Mouse (Mus musculus) limb, embryonic 10.5 days (tissue): ENCODE results near the gene Slc6a19. TPM values are rescaled to one million over a fixed set of nuclear protein-coding genes. Genes with fewer than 3 reads are reported as not detected.

Experiments
- DNase-seq: peaks from one replicate; pipeline ENCODE4 v3.0.0-alpha.2; 2017; ENCODE audit warnings: low spot score
- H3K27ac ChIP-seq: fragments of 300-500 bp; sonication (generic); 2 replicates; pipeline ENCODE4 v1.5.1; 2016; ENCODE audit warnings: mild to moderate bottlenecking
- H3K27me3 ChIP-seq: fragments of 300-500 bp; sonication (generic); 2 replicates; pipeline ENCODE4 v1.6.1; 2016; ENCODE audit warnings: low read depth, mild to moderate bottlenecking; ENCODE audit not compliant: poor library complexity, severe bottlenecking
- H3K36me3 ChIP-seq: fragments of 300-500 bp; sonication (generic); 2 replicates; pipeline ENCODE4 v1.6.1; 2016; ENCODE audit warnings: mild to moderate bottlenecking, moderate library complexity
- H3K4me1 ChIP-seq: fragments of 300-500 bp; sonication (generic); 2 replicates; pipeline ENCODE4 v1.6.1; 2016
- H3K4me3 ChIP-seq: fragments of 300-500 bp; sonication (generic); 2 replicates; pipeline ENCODE4 v1.5.1; 2016; ENCODE audit warnings: mild to moderate bottlenecking, moderate library complexity
- H3K9me3 ChIP-seq: fragments of 300-500 bp; sonication (generic); replicated peaks from 2 replicates; pipeline ENCODE4 v1.6.1; 2016; ENCODE audit warnings: mild to moderate bottlenecking
- WGBS: fragments of 180-500 bp; shearing (Covaris S2); methylation state at CpG from one replicate; pipeline ENCODE4 v1.1.7; 2016; 5-methylcytosine and 5-hydroxymethylcytosine counted together
- polyA plus RNA-seq: library from polyadenylated mRNA; unstranded; fragments of >200 nt; fragmentation: Nextera tagmentation; extraction: Ambion mirVana; gene quantifications from 2 replicates; pipeline ENCODE4 v1.2.1, GENCODE M21; 2016

Gene Slc6a19
- polyA plus RNA-seq, 1 experiment from 2014 or later: not detected

DNA sequence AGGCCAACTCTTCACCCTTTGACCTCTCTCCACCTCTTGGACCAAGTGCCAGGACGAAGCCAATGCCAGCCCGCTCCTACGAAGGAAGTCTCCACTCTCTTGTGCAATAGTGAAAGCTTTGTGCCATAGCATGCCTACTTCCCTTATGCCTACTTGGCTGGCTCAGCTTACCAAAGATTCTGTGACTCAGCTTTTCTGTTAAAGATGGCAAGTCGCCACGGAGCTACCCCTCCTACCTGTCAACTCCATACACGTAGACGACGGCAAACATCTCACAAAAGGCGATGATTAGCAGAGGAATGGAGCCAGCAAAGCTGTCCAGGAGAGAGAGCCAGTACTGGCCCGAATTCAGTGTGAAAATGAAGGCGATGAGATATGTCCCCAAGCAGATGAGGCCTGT lies 21.0 kb downstream of the Slc6a19 start:
- no peaks in the 10 kb centered on the region for H3K27me3 ChIP-seq
- H3K27ac ChIP-seq: no peak overlapping the region
- 93% methylated on average over 11 of the region's 11 CpGs for WGBS
- no peak overlapping the region for H3K4me3 ChIP-seq
- DNase-seq: no peak
- H3K36me3 ChIP-seq: no peaks in the 10 kb centered on the region
- no peaks in the 10 kb centered on the region for H3K9me3 ChIP-seq
- no peaks in the 10 kb centered on the region for H3K4me1 ChIP-seq

DNA sequence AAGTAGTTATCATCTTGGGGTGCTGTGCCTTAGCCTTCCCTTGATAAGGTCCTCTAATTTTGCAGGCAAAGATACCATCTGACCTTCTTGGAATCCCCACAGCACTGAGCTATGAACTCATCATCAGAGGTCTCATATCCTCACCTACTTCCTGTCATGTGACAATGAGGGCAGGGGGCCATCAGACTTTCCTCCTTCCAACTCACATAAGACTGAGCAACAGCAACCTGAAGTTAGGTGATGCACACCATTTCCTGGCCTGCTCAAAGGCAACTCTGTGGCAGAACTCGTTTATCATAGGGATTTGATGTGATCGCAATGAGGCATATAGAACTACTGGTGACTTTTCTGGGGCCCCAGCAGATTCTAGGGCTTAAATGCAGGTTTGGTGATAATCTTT lies 22.4 kb downstream of the Slc6a19 start:
- H3K27ac ChIP-seq: no peak overlapping the region
- no peak for DNase-seq
- no peaks in the 10 kb centered on the region for H3K4me1 ChIP-seq
- no peaks in the 10 kb centered on the region for H3K36me3 ChIP-seq
- no peak overlapping the region for H3K4me3 ChIP-seq
- H3K27me3 ChIP-seq: no peaks in the 10 kb centered on the region
- H3K9me3 ChIP-seq: no peaks in the 10 kb centered on the region
- WGBS: 90% methylated on average over 2 of the region's 2 CpGs

- Histone ChIP-seq H3K4me1 (no peaks in the 10 kb centered on the region), H3K4me3 (no peak overlapping the region), H3K27ac (no peak overlapping the region), H3K36me3 (no peaks in the 10 kb centered on the region), H3K9me3 (no peaks in the 10 kb centered on the region), H3K27me3 (no peaks in the 10 kb centered on the region)
- WGBS: 39% methylated on average over 1 of the region's 1 CpGs
- DNase-seq: no peak
These were observed 24.3 kb downstream of the Slc6a19 start for GRCm38 (mm10) chr13:73680394-73680793.

GRCm38 (mm10) chr13:73679311-73679710 lies 25.4 kb downstream of the Slc6a19 start:
- Histone ChIP-seq H3K9me3 (no peaks in the 10 kb centered on the region), H3K27ac (no peak overlapping the region), H3K36me3 (no peaks in the 10 kb centered on the region), H3K27me3 (no peaks in the 10 kb centered on the region), H3K4me1 (no peaks in the 10 kb centered on the region), H3K4me3 (no peak overlapping the region)
- 56% methylated on average over 2 of the region's 2 CpGs for whole genome bisulfite sequencing
- DNase-seq: no peak

- no peaks in the 10 kb centered on the region for H3K36me3 ChIP-seq
- no peak within 1 kb of the TSS for H3K4me3 ChIP-seq
- H3K4me1 ChIP-seq: no peaks in the 10 kb centered on the region
- DNase-seq: no peak
- no peaks in the 10 kb centered on the region for H3K9me3 ChIP-seq
- H3K27ac ChIP-seq: no peak within 1 kb of the TSS
- 85% methylated on average over 3 of the region's 3 CpGs for WGBS
- no peaks in the 10 kb centered on the region for H3K27me3 ChIP-seq
These were observed 26.8 kb downstream of the Slc6a19 start, which contains the start of gene Slc6a18 for GRCm38 (mm10) chr13:73677853-73678252. Gene Slc6a18 (minus strand): TSS chr13:73678023.

- Histone ChIP-seq H3K4me3 (no peak overlapping the region), H3K4me1 (no peaks in the 10 kb centered on the region), H3K27me3 (no peaks in the 10 kb centered on the region), H3K36me3 (no peaks in the 10 kb centered on the region), H3K9me3 (no peaks in the 10 kb centered on the region), H3K27ac (no peak overlapping the region)
- WGBS: 91% methylated on average over 7 of the region's 7 CpGs
- DNase-seq: no peak
These were observed 29.5 kb downstream of the Slc6a19 start for GRCm38 (mm10) chr13:73675161-73675560.

DNA sequence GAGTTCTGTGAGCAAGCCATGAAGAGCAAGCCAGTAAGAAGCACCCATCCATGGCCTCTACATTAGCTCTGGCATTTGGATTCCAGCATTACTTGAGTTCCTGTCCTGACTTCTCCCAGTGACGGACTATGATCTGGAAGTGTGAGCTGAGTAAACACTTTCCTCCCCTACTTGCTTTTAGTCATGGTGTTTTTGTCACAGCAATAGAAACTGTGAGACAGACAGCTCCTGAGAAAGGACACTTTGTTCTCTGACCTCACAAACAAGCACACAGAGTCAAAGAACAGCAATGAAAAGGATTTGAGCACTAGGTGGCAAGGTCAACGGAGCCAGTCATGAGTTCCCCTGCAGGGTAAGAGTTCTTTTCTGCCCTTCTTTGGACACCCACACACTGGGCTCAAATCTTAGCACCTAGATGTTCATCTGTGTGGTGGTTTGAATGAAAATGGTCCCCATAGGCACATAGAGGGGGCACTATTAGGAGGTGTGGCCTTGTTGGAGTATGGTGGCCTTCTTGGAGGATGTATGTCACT lies 44.4 kb downstream of the Slc6a19 start:
- no peak overlapping the region for H3K4me3 ChIP-seq
- no peaks in the 10 kb centered on the region for H3K27me3 ChIP-seq
- 84% methylated on average over 2 of the region's 2 CpGs for WGBS
- H3K27ac ChIP-seq: no peak overlapping the region
- no peaks in the 10 kb centered on the region for H3K4me1 ChIP-seq
- DNase-seq: no peak
- no peaks in the 10 kb centered on the region for H3K9me3 ChIP-seq
- no peaks in the 10 kb centered on the region for H3K36me3 ChIP-seq

DNA sequence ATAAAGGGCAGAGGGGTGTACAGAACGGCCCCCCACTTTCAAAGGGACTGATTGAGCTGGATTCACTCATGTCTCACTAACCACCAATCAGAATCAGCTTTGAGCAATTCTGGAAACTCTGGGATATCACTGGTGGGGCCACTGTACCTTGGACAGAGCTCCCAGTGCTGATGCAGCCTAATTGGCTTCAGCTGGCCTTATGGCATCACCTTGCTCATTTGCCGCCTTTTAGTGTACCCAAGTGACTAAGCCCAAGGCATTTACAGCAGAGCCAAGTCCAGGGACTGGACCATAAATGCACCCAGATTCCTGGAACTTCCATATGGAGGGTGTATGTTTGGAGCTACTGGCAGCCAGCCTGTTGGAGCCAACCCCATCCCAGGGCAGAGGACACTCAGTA lies 45.7 kb downstream of the Slc6a19 start:
- Histone ChIP-seq H3K36me3 (no peaks in the 10 kb centered on the region), H3K9me3 (no peaks in the 10 kb centered on the region), H3K27me3 (no peaks in the 10 kb centered on the region), H3K4me3 (no peak overlapping the region), H3K27ac (no peak overlapping the region), H3K4me1 (no peaks in the 10 kb centered on the region)
- 39% methylated on average over 2 of the region's 2 CpGs for WGBS
- no peak for DNase-seq

- no peak for DNase-seq
- Histone ChIP-seq H3K4me1 (no peaks in the 10 kb centered on the region), H3K4me3 (no peak overlapping the region), H3K36me3 (peaks cover 2% of the 10 kb centered on the region; the same call in 1 of the 2 replicates), H3K9me3 (no peaks in the 10 kb centered on the region), H3K27ac (no peak overlapping the region), H3K27me3 (no peaks in the 10 kb centered on the region)
- 84% methylated on average over 3 of the region's 3 CpGs for WGBS
These were observed 49.7 kb downstream of the Slc6a19 start for GRCm38 (mm10) chr13:73654976-73655375.

DNA sequence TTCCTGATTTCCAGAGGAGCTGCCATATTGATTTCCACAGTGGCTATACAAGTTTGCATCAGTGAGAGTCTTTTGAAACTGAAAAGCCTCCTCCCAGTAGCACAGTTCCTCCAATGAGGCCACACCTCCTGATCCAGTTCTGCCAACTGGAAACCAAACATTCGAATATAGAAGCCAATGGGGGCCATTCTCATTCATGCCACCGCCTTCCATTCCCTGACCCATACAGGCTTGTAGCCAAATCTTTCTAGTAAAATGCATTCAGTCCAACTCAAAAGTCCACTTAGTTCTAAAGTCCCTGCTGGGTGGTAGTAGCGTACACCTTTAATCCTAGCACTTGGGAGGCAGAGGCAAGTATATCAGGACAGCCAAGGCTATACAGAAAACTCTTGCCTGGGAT lies 51.4 kb downstream of the Slc6a19 start:
- Histone ChIP-seq H3K4me3 (no peak overlapping the region), H3K27ac (no peak overlapping the region), H3K9me3 (no peaks in the 10 kb centered on the region), H3K36me3 (peaks cover 19% of the 10 kb centered on the region), H3K27me3 (no peaks in the 10 kb centered on the region), H3K4me1 (no peaks in the 10 kb centered on the region)
- DNase-seq: no peak
- WGBS: 79% methylated on average over 3 of the region's 3 CpGs

GRCm38 (mm10) chr13:73646397-73647087 lies 58.1 kb downstream of the Slc6a19 start:
- H3K4me3 ChIP-seq: no peak overlapping the region
- 41% methylated on average over 6 of the region's 6 CpGs for WGBS
- H3K9me3 ChIP-seq: no peaks in the 10 kb centered on the region
- no peaks in the 10 kb centered on the region for H3K4me1 ChIP-seq
- no peaks in the 10 kb centered on the region for H3K27me3 ChIP-seq
- peak; percentile 52 for DNase-seq
- H3K36me3 ChIP-seq: peaks cover 50% of the 10 kb centered on the region
- no peak overlapping the region for H3K27ac ChIP-seq

DNA sequence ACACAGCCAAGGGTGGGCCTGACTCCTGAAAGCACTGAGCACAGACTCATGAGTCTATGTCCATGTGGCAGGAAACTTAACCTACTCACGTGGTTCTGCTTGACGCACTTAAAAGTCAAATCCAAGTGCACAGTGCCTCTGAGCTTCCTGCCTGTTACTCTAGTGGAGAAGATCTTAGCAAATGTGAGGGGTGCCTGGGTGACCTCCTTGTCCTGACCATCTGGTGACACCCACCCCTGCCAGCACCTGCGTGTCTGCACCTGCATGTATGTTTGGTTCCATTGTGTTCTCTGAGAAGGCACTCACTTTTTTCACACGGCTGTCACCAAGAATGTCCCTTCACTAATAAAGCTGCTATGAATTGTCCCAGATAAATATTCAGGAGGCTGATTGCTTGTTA lies 63.4 kb downstream of the Slc6a19 start:
- no peak for DNase-seq
- H3K36me3 ChIP-seq: peaks cover 37% of the 10 kb centered on the region
- no peak overlapping the region for H3K27ac ChIP-seq
- H3K27me3 ChIP-seq: no peaks in the 10 kb centered on the region
- no peaks in the 10 kb centered on the region; the same call in 1 of the 2 replicates for H3K4me1 ChIP-seq
- H3K4me3 ChIP-seq: no peak overlapping the region
- 91% methylated on average over 4 of the region's 4 CpGs for WGBS
- no peaks in the 10 kb centered on the region for H3K9me3 ChIP-seq

DNA sequence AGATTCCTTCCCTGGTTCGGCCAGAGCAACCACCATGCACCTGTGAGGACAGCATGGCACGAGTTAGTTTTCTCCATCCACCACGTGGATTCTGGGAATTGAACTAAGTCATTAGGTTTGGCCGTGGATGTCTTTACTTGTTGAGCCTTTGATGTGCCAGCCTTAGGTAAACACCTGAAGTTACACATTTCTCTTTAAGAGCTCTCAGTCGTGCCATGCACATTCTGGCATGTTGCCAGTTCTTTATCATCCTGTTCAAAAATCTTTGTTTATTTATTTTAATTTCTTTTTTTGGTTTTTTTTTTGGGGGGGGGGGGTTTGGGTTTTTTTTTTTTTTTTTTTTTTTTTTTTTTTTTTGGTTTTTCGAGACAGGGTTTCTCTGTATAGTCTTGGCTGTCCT lies 66.8 kb downstream of the Slc6a19 start:
- Histone ChIP-seq H3K9me3 (no peaks in the 10 kb centered on the region), H3K27ac (no peak overlapping the region), H3K27me3 (no peaks in the 10 kb centered on the region), H3K4me1 (no peaks in the 10 kb centered on the region; the same call in 1 of the 2 replicates), H3K4me3 (no peak overlapping the region), H3K36me3 (peaks cover 56% of the 10 kb centered on the region)
- WGBS: 85% methylated on average over 5 of the region's 6 CpGs
- no peak for DNase-seq

- Histone ChIP-seq H3K4me3 (no peak overlapping the region), H3K9me3 (no peaks in the 10 kb centered on the region), H3K27me3 (no peaks in the 10 kb centered on the region), H3K27ac (no peak overlapping the region), H3K36me3 (peaks cover 66% of the 10 kb centered on the region), H3K4me1 (peaks cover 20% of the 10 kb centered on the region)
- WGBS: 94% methylated on average over 3 of the region's 3 CpGs
- no peak for DNase-seq
These were observed 72.8 kb downstream of the Slc6a19 start for GRCm38 (mm10) chr13:73631837-73632236.
